Mouse (Mus musculus) neural tube, embryonic 12.5 days (tissue): ENCODE data around the gene Mrps2. TPM values are rescaled to one million over a fixed set of nuclear protein-coding genes. Genes with fewer than 3 reads are reported as not detected.
A peak's percentile ranks its signal among the peaks of the same experiment; 100 is the strongest.
"Not testable (repeated sequence)": the region's sequence is repeated elsewhere in the genome, so short reads cannot be mapped to it uniquely, and the experiment has no call there.

Source experiments
- ATAC-seq: fragments of 200-750 bp; cut with Nextera tagmentation; 2 replicates; pipeline ENCODE4 v1.8.0; 2017; ENCODE audit warnings: low read depth, mild to moderate bottlenecking, moderate TSS enrichment, moderate library complexity; ENCODE audit not compliant: low FRiP score
- H3K27ac ChIP-seq: fragments of 300-500 bp; sonication (generic); 2 replicates; pipeline ENCODE4 v1.5.1; 2016
- H3K27me3 ChIP-seq: fragments of 300-500 bp; sonication (generic); replicated peaks from 2 replicates; pipeline ENCODE4 v1.6.1; 2016; ENCODE audit warnings: mild to moderate bottlenecking
- H3K36me3 ChIP-seq: fragments of 300-500 bp; sonication (generic); 2 replicates; pipeline ENCODE4 v1.6.1; 2016; ENCODE audit warnings: mild to moderate bottlenecking
- H3K4me1 ChIP-seq: fragments of 300-500 bp; sonication (generic); 2 replicates; pipeline ENCODE4 v1.6.1; 2016
- H3K4me2 ChIP-seq: fragments of 300-500 bp; sonication (generic); replicated peaks from 2 replicates; pipeline ENCODE4 v1.6.1; 2016; ENCODE audit warnings: mild to moderate bottlenecking
- H3K4me3 ChIP-seq: fragments of 300-500 bp; sonication (generic); 2 replicates; pipeline ENCODE4 v1.5.1; 2016
- H3K9ac ChIP-seq: fragments of 300-500 bp; sonication (generic); 2 replicates; pipeline ENCODE4 v1.6.1; 2016; ENCODE audit warnings: mild to moderate bottlenecking
- H3K9me3 ChIP-seq: fragments of 300-500 bp; sonication (generic); 2 replicates; pipeline ENCODE4 v1.6.1; 2016; ENCODE audit warnings: mild to moderate bottlenecking
- WGBS: fragments of 180-500 bp; shearing (Covaris S2); methylation state at CpG from one replicate; pipeline ENCODE4 v1.1.7; 2016; 5-methylcytosine and 5-hydroxymethylcytosine counted together
- polyA plus RNA-seq: library from polyadenylated mRNA; unstranded; fragments of >200 nt; fragmentation: Nextera tagmentation; extraction: Ambion mirVana; gene quantifications from 2 replicates; pipeline ENCODE4 v1.2.1, GENCODE M21; 2016

The Mrps2 gene
- polyA plus RNA-seq, 1 experiment from 2014 or later = 56.2 TPM

- H3K36me3 ChIP-seq, H3K27me3 ChIP-seq, H3K4me2 ChIP-seq, H3K9ac ChIP-seq, H3K9me3 ChIP-seq, H3K4me3 ChIP-seq, ATAC-seq, H3K27ac ChIP-seq: not testable (repeated sequence)
- WGBS = 49% methylated on average over 5 of the region's 5 CpGs
- peaks cover 32% of the 10 kb centered on the region for H3K4me1 ChIP-seq
Measured at GRCm38 (mm10) chr2:28511600-28511999, 43.7 kb downstream of the Mrps2 start.

DNA sequence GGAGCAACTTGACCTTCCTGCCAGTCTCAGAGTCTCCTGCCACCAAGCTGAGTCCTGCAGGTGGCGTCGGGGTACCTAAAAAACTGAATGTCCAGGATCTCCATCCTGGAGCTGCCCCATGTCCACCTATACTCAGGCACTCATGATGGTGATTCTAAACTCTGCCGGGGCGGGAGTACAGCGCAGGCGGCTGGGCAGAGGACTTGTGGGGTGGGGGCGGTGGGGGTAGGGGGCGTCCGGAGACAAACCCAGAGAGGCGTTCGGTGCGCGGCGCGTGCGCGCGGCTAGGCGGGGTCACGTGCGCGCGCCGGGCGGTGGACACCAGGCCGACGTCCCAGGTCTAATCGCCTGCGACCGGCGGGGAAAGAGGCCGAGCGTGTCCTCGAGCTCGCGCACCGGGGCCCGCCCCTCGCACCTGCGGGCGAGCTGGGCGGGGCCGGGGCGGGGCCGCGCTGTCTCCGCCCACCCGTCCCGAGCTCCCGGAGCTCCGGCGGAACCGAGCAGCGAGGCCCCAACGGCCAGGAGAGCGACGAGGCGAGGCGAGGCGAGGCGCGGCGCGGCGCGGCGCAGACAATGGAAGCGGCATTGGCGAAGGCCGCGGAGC, 45.0 kb downstream of the Mrps2 start, which contains the start of gene Ralgds:
Ralgds (plus strand) TSS at position 328 of the 604 bp plus-strand sequence.
- peak; percentile 54 for ATAC-seq
- WGBS = under 1% methylated on average over 70 of the region's 71 CpGs
- Histone ChIP-seq H3K9me3 (no peaks in the 10 kb centered on the region), H3K36me3 (no peaks in the 10 kb centered on the region), H3K4me2 (peak within 1 kb of the TSS; percentile 88), H3K4me1 (peaks cover 45% of the 10 kb centered on the region), H3K9ac (peak within 1 kb of the TSS; percentile 92), H3K27ac (peak within 1 kb of the TSS; percentile 50), H3K27me3 (no peaks in the 10 kb centered on the region), H3K4me3 (peak within 1 kb of the TSS; percentile 81)

- peaks cover 51% of the 10 kb centered on the region for H3K4me1 ChIP-seq
- peak overlapping the region; percentile 81 for H3K4me3 ChIP-seq
- H3K4me2 ChIP-seq = peak overlapping the region; percentile 88
- no peaks in the 10 kb centered on the region for H3K9me3 ChIP-seq
- H3K36me3 ChIP-seq = no peaks in the 10 kb centered on the region
- H3K27me3 ChIP-seq = no peaks in the 10 kb centered on the region
- H3K9ac ChIP-seq = peak overlapping the region; percentile 92
- WGBS = 6% methylated on average over 47 of the region's 47 CpGs
- H3K27ac ChIP-seq = peak overlapping the region; percentile 50
- peak; percentile 44 for ATAC-seq
Measured at GRCm38 (mm10) chr2:28513431-28514370, 45.8 kb downstream of the Mrps2 start.

GRCm38 (mm10) chr2:28514489-28514888, 46.6 kb downstream of the Mrps2 start:
- Histone ChIP-seq H3K4me1 (peaks cover 51% of the 10 kb centered on the region), H3K4me3 (peak overlapping the region; percentile 81), H3K4me2 (peak overlapping the region; percentile 88), H3K27me3 (no peaks in the 10 kb centered on the region), H3K36me3 (no peaks in the 10 kb centered on the region), H3K9ac (peak overlapping the region; percentile 92), H3K27ac (no peak overlapping the region), H3K9me3 (no peaks in the 10 kb centered on the region)
- WGBS = 20% methylated on average over 5 of the region's 5 CpGs
- no peak for ATAC-seq

DNA sequence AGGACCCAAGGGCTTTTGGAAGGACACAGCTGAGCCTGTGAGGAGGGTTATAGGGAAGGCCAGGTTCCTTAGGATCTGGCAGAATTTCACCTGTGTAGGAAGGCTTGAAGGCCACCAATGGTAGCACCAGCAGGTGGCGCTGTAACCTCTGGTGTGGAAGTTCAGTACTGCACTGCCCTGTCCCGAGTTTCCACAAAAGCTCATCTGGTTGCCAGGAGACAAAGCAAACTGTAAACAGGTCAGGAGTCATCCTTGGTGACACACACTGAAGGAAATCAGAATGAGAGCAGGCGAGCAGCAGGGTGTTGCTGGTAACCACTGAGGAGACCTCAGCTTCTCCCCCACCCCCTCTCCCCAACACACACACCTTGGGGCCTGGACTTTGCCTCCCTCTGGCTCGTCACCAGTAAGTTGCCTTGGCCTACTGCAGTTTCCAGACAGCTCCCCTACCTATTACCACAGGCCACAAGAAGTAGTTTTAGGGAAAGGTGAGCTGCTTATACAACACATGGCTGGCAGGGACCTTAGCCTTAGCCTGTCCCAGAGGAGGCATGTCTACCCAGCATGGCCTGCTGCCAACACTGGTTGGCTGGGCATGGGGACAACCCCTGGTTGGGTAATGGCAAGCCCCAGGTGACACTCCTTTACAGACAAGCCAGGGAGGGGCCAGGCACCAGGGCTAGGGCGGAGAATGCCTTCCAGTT, 49.5 kb downstream of the Mrps2 start:
- Histone ChIP-seq H3K9ac (no peak overlapping the region), H3K9me3 (no peaks in the 10 kb centered on the region), H3K36me3 (no peaks in the 10 kb centered on the region), H3K27me3 (no peaks in the 10 kb centered on the region), H3K4me2 (no peak overlapping the region), H3K4me1 (peaks cover 60% of the 10 kb centered on the region), H3K27ac (no peak overlapping the region), H3K4me3 (no peak overlapping the region)
- ATAC-seq = no peak
- WGBS = 49% methylated on average over 5 of the region's 5 CpGs

DNA sequence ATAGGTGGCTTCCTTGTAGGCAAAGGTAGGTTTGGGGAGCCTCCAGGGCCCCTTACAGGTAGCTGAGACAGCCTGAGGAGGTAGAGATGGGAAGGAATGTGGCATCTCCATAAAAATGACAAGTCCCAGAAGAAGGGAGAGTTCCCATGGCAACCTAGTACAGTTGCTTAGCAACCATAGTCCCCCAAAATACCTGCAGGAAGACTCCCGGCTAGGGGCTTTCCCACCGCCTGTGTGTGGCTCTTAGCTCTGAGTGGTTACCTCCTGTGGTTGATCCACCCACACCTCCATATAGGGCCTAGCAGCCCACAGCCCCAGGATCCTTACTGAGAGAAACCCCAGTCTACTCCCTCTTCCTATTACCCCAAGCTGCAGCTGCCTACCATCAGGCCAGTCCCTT, 50.4 kb downstream of the Mrps2 start:
- WGBS = 23% methylated on average over 2 of the region's 2 CpGs
- no peak overlapping the region for H3K9ac ChIP-seq
- no peak overlapping the region for H3K4me3 ChIP-seq
- no peak overlapping the region for H3K27ac ChIP-seq
- H3K36me3 ChIP-seq = no peaks in the 10 kb centered on the region
- H3K9me3 ChIP-seq = no peaks in the 10 kb centered on the region
- H3K4me2 ChIP-seq = no peak overlapping the region
- peaks cover 60% of the 10 kb centered on the region for H3K4me1 ChIP-seq
- ATAC-seq = no peak
- no peaks in the 10 kb centered on the region for H3K27me3 ChIP-seq

GRCm38 (mm10) chr2:28520581-28520980, 52.7 kb downstream of the Mrps2 start:
- ATAC-seq = no peak
- Histone ChIP-seq H3K4me2 (no peak overlapping the region), H3K36me3 (no peaks in the 10 kb centered on the region), H3K9ac (0 out of 2 replicates have a peak overlapping the region, but pooled peaks have one; percentile 21), H3K4me1 (peaks cover 61% of the 10 kb centered on the region), H3K9me3 (no peaks in the 10 kb centered on the region), H3K4me3 (no peak overlapping the region), H3K27ac (no peak overlapping the region), H3K27me3 (no peaks in the 10 kb centered on the region)
- 75% methylated on average over 5 of the region's 5 CpGs for WGBS

Other genes with a start within 250 kb of the Mrps2 start
- gene Ppp1r26, start 21.3 kb upstream of the Mrps2 start, polyA plus RNA-seq = 7.9 and 8.7 TPM in 2 replicates
- 0.68 and 1.5 TPM in 2 replicates for gene 1700007K13Rik, start 1.7 kb upstream of the Mrps2 start, polyA plus RNA-seq
- 0.80 and 0.81 TPM in 2 replicates for gene Gbgt1, start 28.8 kb downstream of the Mrps2 start, polyA plus RNA-seq
- 2.4 and 3.5 TPM in 2 replicates for gene Gm10134, start 38.0 kb downstream of the Mrps2 start, polyA plus RNA-seq
- 99.6 and 111 TPM in 2 replicates for gene Ralgds, start 45.1 kb downstream of the Mrps2 start, polyA plus RNA-seq
- gene Cel, start 95.3 kb downstream of the Mrps2 start, polyA plus RNA-seq = not detected in 2 replicates
- gene Gtf3c5, start 115.7 kb downstream of the Mrps2 start, polyA plus RNA-seq = 46.7 and 51.1 TPM in 2 replicates
- gene Gfi1b, start 153.9 kb downstream of the Mrps2 start, polyA plus RNA-seq = 0.98 and 1.1 TPM in 2 replicates
- gene Tsc1, start 173.2 kb downstream of the Mrps2 start, polyA plus RNA-seq = 31.8 and 34.6 TPM in 2 replicates
- gene Spaca9, start 231.7 kb downstream of the Mrps2 start, polyA plus RNA-seq = 1.1 and 1.2 TPM in 2 replicates
- gene Ak8, start 232.1 kb downstream of the Mrps2 start, polyA plus RNA-seq = 0.59 and 0.96 TPM in 2 replicates